Mouse (Mus musculus) thymus, postnatal 0 days (tissue): ENCODE measurements at regions not wholly inside any gene's neighbourhood (a gene's known extent, or its start where the extent isn't known, plus 50 kb on each side); places are given as distances from the start of the nearest gene placed in this dataset.

ENCODE experiments used
- DNase-seq: peaks from one replicate; pipeline ENCODE4 v3.0.0-alpha.2; 2015; ENCODE audit warnings: low spot score

DNA sequence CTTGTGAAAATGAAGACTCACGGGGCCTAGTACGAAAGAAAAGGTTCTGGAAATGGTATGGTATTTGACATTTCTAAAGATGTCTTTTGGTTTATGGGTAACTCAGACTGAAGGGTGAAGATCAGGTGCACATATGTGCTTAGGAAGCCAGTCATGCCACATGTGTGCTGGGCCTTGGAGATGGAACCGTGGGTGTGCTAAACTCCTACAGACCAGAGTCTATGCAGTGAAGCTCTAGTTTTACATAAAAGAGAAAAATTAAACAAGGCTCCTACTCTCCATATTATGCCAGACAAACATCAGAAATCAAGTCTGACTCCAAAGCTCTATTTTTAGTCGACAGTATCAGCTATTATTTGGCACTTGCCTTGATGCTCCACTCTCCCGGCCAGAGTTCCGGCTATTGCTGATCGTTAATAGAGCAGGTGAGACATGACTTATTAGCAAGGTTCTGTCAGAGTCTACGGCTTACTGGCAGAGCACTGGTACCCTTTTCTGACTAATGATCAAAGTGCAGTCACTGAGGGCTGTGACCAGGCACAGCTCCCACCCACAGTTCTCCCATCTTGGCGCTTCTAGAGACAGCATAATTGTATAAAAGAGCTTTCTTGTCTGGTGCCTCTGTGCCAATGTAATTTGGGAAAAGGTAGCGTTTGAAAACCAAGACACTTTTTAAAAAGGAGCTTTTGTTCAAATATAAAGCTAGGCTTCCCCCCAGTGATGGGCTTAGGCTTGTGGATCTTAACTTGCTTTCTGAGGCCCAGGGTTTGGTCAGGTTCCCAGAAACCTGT, 119.2 kb upstream of the Ccdc122 start:
- no peak for DNase-seq

DNA sequence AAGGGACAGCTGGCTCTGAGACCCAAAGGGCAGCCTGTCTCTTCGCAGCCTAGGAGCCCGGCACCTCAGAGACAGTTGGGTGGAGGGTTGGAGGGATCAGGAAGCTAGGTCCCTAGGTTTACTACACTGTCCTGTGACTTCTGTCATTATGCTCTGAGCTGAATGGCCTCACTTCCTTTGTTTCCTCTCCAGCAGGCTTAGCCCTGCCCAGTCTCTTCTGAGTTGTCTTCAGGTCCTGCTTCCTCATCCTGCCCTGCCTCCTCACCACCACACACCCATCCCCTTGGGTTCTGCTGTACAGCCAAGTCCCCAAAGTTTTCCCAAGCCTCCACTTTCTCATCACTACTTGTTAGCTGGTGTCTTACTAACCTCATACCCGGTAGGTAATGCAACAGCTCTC, 122.7 kb upstream of the Ccdc122 start:
- no peak for DNase-seq

DNA sequence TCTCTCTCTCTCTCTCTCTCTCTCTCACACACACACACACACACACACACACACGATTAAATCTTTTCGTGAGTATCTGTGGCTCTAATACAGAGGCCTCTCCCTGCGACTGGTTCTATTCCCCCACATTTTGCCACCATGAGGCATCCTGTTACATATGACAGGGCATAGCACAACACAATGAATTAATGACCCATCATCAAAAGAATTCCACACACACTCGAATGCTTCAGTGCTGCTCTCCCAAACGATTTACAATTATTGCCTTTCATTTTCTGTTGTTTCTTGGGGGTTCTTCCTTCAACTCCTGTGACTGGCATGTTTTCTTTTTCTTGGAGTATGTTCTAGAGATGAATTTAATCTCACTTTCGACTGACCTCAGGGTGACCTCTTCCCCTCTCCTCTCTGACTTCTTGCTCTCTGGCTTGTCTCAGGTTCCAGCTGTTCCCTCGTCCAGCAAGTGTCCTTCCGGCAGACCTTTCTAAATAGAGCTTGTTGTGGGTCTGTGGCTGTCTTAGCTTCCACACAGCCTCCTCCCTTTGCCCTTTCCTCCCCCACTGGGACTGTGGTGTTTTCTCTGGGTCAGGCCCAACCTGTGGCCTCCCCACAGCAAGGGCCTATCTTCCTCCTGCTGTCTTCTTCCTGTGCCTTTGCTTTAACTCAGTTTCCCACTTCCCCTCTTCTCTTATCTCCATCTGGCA, 124.1 kb upstream of the Ccdc122 start:
- DNase-seq, result no peak

DNA sequence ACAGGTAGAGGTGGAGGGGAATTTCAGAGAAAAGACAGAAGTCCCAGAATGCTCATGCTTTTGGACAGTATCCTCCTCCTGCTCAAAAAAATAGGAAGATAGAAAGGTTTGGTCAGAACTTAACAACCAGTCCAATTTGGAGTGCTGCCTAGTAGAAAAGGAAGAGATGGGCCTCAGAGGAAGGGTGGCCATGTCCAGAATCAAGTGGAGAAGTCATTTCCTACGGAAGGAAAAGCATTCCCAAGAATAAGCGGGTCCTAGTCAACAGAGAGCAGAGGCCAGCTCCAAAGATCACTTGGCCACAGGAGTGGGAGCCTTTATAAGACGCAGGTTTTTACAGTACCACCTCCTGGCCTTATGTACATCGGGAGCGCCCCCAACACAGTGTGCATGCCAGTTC, 125.3 kb upstream of the Ccdc122 start:
- no peak for DNase-seq

DNA sequence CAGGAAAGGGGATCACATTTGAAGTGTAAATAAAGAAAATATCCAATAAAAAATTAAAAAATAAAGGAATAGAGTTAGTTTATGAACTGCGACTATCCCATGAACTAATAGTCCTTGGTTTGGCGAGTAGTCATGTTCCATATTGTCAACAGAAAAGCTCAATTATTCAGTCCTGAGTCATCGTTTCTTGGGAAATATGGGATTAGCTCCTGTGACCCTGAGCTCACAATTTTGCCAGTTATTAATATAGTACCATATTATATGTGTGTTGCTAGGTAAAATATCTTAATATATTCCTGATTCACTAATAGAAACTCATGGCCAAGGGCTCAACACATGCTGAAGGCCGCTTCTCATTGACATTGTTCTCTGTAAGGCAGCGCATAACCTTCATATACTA, 126.4 kb upstream of the Ccdc122 start:
- no peak for DNase-seq

DNA sequence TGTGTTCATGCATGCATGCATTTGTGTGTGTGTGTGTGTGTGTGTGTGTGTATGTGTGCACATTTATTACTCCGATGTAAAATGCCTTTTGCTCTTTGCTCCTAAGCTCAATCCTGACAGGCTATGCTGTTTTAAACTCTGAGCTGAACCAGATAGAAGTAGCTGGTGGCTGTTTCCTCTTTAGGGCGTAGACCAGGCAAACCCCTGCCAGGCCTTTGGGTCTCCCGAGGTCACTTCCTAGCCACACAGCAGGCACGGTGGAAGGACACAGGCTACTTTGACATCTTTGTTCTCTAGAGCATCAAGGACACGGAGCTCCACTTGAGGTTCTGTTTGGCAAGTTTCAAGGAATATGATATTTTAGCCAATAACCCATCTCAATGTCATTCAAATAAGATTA, 128.6 kb upstream of the Ccdc122 start:
- DNase-seq, result no peak

DNA sequence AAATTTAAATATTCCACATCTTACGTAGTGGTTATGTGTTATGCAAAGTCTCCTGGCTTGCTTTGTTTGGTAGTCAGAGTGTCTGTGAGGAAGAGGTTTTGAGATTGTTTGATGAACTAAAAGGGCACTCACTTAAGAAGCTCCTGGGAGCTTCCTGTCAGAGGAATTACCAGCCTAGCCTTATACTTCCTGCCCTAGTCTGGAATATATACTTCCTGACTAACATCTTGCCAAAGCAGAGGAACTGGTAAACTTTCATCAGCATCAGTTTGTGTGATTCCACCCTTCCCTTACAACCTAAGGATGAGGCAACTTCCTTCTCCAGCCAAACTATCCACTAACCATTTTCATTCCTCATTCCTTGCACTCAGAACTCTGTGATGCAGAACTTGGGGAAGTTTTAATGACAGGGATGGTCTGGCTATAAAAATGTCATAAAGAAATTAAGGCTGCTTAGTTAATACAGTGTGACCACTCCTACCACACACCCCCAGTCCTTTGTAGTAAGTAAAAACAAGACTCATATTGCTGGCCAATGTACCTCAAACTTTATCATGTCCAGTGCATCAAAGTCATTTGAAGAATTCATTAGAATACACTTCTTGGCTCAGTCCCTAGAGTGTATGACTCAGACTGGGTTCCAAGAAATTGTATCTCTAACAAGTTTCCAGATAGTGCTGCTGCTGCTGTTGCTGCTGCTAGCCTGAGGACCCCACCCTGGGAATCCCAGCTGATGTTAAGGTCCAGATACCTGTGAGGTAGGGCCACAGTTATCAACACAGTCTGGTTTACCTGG, 133.4 kb upstream of the Ccdc122 start:
- no peak for DNase-seq

DNA sequence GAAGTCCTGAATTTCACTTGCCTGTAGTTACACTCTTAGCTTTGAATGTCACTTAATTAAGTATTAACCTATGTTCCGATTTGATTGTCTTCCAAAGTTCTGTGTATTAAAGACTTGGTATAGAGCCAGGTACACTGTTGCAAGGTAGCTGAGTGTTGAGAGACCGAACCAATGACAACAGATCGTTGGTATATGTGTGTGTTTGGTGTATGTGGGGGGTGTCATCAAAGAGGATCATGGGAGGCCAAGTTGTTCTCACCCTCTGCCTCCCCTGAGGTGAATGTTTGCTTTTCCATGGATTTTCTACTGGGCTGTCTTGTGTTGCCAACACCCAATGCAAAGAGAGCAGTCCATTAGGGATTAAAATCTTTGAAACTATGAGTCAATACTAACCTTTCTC, 135.1 kb upstream of the Ccdc122 start:
- no peak for DNase-seq

DNA sequence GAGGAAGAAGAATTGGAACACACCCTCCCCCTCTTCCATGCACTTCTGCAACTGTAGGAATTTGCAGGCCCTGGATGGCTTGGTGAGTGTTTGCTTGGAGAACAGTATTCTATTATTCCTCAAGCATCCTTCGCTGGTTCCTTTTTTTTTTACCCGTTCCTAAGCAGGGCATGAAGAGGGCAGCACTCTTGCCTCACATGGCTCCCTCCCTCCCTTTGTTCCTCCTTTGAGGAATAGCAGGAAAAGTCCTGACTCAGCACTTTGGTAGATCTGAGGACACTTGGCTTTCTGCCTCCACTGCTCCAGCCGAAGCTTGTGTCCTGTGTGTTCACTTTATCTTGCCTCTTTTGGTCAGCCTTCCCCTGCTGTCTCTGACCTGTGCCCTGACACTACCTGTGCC, 137.2 kb upstream of the Ccdc122 start:
- no peak for DNase-seq

DNA sequence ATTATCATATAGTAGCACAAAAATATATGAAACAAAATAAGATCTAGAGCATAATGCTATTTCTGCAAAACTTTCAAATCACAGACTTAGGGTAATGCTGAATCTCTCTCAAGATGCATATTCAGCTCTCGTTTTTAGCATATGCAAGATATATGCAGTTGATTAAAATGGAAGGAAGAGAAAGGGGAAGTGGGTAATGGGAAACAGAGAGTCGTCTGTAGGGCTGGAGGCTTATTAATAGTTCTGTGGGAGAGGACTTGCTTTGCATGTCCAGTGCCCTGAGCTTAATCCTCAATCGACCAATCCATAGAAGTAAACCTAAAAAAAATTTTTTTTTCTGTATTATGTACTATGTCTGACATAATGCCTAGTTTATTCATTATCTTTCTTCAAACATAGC, 148.9 kb upstream of the Ccdc122 start:
- no peak for DNase-seq

DNA sequence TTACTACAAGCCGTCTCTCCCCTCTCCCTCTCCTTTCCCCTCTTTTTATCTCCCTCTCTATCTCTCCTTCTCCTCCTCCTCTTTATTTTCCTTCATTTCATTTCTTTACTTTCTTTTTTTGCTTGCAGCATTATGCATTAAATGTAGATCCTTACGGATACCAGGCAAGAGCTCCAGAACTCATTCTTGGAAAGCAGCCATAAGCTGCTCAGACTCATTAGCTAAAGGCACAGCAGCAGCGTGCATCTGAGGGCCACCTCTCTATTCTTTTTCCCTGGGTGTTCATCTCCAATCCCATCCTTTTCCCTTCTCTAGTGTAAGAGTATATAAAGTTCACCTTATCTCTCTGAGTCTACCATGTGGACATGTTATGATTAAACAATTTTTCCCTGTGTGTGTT, 149.4 kb upstream of the Ccdc122 start:
- no peak for DNase-seq

DNA sequence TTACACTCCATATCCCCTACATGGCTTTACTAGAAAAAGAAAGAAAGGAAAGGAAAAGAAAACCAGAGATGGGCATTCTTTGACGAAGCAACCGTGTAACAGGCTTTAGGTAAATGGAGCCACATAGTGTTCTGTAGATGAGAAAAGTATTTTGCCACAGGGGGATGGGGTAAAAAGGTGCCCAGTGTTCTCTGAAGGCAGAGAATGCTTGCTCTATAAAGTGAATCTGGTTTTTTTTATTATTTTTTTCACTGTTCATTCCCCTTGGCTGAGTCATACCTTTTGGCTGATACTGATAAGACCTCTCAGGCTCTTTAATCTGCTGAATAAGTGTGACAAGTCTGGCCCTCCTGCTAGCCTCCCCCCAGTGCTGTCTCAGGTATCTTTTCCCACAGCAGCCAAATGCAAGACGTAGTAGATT, 153.3 kb upstream of the Ccdc122 start:
- DNase-seq, result no peak

DNA sequence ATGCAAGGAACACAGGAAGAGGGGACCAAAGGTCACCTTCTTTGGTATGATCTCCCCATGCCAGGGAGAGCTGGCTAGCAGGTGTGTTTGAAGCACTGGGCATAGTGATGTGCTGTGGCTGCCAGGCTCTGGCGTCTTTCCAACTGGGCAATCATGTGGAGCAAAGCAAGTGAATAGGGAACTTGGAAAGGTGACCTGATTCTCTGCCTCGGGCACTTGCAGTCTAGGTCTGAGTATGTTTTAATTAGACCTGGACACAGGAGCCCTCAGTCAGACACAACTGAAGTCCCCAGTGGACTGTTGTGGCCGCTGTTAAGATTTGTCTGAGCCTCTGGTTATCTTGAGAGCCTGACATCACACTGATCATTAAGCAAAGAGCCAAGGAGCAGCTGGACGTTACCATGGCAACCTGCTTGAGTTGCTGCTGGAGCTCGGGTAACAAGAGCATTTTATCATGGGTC, 153.8 kb upstream of the Ccdc122 start:
- DNase-seq, result no peak

DNA sequence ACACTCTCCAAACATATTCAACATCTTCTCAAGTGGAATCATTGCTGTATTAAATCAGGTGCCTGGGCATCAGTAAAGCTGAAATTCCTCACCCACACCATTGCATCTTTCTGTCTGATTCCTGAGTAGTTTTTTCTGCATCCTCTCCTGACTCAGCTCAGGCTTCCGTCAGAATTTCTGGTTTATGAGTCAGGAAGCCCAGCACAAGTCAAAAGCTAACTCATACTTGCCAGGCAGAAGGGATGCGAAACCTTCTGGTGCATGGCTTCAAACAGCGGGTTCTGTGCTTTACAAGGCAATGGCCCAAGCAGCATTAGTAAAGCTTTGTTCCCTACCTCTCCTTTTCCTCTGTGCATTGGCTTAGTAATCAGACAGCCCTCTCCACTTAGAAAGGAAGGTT, 155.7 kb upstream of the Ccdc122 start:
- DNase-seq, result no peak

DNA sequence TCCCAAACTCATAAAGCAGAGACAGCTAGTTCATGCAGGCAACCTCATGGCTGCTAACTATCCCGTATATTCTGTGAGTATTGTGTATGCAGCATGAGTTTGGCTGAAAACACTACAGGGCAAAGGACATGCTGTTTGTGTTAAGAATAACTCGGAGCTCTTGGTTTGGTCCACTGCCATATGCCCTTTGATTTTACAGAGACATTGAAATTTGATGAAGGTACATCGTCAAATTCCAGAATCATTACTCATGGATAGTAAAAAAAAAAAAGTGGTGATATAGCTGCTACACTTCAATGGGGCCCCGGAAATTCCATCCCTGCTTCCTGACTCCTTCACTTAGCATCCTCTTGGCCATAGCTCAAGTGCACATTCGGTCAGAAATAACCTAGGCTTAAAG, 159.3 kb upstream of the Ccdc122 start:
- DNase-seq, result no peak

DNA sequence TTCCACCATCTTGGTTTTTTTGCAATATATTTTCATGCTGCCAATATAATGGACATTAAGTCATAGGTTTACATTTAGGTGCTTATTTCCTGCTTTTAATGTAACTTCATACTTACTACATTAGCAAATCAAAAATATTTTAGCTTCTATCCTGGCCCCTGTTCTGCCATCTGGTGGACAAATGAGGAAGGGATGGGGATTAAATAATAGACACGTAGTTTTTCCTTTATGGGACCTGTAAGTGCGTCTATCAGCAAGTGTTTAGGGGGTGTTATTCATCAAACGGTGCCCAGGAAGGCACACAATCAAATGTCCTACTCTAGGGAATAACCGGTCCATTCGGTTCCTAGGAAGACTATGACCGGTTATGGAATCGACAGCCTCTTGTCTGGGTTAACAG, 160.6 kb upstream of the Ccdc122 start:
- DNase-seq, result peak; percentile 67

DNA sequence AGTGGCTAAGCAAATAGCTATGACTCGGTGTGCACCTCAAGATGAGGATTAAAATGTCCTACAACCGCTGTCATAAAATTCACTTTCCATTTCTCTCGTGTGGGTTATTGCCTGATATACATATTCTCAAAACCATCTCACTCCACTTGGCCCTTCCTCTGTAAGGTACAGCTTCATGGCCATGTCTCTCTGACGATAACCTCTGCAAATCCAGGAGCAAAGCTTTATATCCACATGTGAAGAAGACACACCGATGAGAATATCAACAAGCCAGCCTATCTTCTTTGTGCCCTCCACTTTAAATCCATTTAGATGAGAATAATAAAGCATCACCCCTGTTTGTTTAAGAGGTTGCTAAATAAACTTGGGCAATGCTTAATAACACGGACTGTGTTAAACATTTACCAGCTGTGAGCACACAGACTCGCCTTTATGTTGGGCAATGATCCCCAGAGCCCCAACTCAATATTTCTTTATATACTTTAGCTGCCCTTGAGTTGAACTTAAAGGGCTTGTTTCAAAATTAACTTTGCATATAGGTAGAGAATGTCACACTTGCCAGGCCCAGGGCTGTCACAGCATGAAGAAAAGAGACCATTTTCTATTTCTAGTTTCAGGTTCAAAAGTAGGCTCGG, 161.2 kb upstream of the Ccdc122 start:
- no peak for DNase-seq

DNA sequence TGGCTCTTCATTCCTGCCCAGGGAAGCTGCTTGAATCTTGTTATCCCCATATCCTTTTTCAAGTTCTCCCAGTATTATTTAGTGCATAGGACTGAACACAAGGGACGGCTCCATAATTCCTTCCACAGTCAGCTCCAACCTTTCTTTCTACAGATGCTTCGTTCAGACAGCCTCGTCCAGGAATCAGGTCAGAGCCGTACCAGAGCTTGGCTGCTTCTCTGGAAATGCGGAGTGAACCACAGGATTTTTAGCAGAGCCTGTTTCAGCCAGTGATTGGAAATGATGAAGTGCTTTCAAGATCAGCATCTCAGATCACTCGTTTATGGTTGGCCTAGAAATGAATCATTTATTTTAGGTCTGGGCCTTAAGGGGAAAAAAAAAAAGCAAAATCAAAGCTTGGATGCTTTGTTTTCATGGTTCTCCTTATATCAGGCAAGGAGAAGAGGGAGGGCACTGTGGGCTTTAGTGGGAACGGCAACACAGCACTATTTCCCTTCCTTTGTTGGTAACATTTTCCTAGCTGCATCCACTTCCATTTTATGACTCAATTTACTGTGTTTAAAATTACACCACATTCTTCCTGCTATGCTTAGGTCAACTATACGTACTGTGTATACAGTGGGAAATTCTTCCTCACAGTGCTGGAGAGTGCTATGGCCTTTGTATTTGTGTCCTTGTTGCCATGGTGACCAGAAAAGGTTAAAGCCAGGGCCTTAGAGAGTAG, 161.9 kb upstream of the Ccdc122 start:
- DNase-seq, result no peak

DNA sequence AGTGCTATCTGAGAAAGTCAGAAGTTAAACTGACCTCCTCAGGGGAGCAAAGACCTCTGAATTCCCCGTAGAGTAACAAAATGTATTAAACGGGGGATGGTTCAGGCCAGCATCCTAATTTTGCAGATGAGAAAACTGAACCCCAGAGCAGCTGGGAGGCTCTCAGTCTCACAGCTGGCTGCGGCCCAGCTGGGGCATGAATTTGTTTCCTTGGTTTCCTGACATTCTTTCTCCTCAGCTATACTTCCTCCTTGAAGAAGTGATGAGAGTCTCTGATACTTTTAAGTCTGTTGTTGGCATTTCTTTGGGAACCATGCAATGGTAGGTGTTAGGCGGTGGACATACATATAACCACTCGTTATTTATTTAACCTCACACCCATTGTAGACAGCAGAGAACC, 162.9 kb upstream of the Ccdc122 start:
- no peak for DNase-seq

DNA sequence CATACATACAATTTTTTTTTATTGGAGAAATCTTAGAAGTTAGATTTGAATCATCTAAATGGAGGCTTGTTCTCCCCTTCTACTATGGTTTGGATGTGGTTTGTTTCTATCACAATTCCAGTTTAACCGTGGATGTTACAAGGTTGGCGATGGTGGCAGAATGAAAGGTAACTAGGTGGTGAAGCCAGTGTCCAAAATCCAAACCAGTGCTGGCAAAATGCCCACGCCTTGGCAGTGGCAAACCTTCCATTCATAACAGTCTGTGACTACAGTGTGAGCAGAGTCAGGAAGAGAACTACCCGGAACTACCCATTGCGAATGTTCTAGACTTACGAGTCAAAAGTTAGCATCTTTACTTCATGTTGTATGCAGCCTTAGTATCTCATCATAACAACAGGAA, 163.6 kb upstream of the Ccdc122 start:
- DNase-seq, result no peak

DNA sequence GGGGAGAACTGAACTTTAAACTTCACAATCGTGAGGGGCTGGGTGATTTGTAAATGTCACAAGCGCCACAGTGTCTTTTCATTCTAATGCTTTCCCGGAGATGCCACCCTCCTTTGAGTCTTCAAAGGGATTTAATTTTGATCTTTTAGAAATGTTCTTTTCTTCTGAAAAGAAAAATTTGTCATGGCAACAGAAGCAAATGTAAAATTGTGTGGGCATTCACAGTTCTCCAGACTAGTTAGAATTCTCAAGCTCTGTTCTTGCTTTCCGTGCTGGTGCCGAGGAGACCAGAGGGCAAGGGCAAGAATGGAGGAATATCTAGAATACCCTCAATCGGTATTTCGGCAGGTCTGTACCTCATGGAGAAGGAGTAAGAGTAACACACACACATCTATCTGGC, 164.1 kb upstream of the Ccdc122 start:
- DNase-seq, result no peak
